Mouse (Mus musculus): ENCODE results near the gene Nlgn1. TPM values are rescaled to one million over a fixed set of nuclear protein-coding genes. Genes with fewer than 3 reads are reported as not detected.

Nlgn1 gene
- total RNA-seq, 2 experiments from 2014 or later, result 0.69 to 0.72 TPM

- intact Hi-C loops (cut with DNase I; ENCODE audit: low total_unique reads), result no loop called here
- no peak for DNase-seq
Observed at GRCm38 (mm10) chr3:26216231-26216630, 116.0 kb downstream of the Nlgn1 start.

- no peak for DNase-seq
- intact Hi-C loops (cut with DNase I; ENCODE audit: low total_unique reads), result no loop called here
Observed at GRCm38 (mm10) chr3:26202702-26203101, 129.6 kb downstream of the Nlgn1 start.

DNA sequence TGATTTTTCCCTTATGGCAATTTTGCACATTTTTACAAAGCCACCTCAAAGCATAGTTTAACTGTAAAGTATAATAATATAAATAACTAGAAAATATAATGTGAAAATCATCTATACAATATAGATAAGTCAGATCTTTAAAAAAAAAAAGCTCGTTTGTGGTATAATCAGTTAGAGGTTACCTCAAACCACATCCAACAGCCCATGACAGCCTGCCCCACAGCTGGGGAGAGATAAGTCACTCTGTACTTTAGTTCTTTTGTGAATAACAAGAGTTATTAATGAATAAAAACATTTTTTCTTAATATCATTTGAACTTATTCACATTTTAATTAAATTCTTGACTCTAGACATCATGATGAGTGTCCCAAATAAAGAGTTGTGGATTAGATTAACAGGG, 130.8 kb downstream of the Nlgn1 start:
- intact Hi-C loops (cut with DNase I; ENCODE audit: low total_unique reads), result no loop called here
- no peak for DNase-seq

GRCm38 (mm10) chr3:26194970-26195369, 137.3 kb downstream of the Nlgn1 start:
- DNase-seq, result no peak
- intact Hi-C loops (cut with DNase I; ENCODE audit: low total_unique reads), result no loop called here

DNA sequence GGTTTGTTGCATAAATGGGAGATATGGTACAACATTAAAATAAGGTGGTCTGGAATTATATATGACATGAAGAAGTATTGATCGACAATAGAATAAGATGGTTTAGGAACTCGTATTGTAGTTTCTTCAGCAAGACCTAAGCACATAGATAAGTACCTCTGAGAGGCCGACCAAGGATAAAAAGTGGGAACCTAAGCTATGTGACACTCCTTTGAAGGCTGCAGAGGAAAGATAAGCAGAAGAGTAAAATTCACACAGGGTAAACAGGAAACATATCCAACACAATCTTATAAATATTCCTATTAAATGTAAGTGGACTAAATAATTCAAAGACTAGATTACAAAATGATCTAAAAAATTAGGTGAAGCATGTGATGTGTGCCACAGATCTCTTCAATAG, 151.2 kb downstream of the Nlgn1 start:
- no peak for DNase-seq
- intact Hi-C loops (cut with DNase I; ENCODE audit: low total_unique reads), result no loop called here

DNA sequence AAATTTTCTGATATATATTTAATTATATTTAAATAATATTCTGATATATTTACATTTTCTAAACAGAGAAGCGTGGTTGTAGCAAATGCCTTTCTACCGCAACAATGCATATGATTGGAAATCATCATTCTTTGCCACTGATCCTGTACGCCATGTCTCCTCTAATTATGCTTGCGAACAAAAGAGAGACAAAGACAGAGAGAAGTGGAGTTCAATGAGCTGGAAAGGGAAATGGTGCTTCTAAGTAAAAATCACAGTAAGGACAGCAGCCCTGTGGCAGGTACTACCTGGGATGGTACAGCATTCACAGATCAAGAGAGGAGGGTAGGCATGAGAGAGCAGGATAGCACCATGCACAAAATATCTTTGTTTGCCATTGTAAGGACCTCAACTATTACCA, 156.9 kb downstream of the Nlgn1 start:
- intact Hi-C loops (cut with DNase I; ENCODE audit: low total_unique reads), result no loop called here
- no peak for DNase-seq

DNA sequence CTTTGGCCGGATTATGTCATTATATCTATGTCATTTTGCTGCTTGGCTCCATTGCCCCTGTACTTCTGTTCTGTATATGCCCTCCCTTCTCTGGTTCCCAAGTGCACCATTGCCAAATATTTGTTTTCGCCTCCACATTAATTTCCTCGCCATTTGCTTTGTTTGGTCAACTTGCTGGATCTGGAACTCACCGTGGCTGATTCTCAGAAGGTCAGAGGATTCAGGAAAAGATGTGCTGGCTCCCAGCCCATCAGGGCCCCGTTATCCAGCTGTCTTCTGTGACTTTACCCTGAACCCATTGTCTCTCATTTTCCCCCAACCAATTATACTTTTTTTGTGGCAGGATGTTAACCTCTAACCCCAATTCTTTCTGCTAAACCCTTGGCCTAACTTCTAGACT, 158.0 kb downstream of the Nlgn1 start:
- intact Hi-C loops (cut with DNase I; ENCODE audit: low total_unique reads), result no loop called here
- no peak for DNase-seq

- intact Hi-C loops (cut with DNase I; ENCODE audit: low total_unique reads), result no loop called here
- no peak for DNase-seq
Observed at GRCm38 (mm10) chr3:26173613-26174012, 158.6 kb downstream of the Nlgn1 start.

DNA sequence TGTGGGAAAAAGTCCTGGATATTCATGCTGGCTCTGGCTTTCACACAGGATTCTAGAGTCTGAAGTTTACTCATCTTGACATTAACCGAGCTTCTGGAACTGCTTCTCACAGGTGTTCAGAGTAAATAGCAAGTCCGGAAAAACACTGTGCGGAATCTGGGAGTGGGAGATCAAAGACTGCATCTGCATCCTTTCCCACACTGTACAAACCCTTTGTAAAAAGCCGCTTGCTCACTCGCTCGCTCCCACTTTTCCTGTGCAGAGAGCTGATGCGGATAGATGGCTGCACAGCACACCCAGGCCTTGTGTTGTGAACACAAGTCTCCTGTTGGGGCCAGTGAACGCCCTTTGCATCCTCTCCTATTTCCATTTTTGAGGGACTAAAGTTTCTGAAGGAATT, 165.5 kb downstream of the Nlgn1 start:
- intact Hi-C loops (cut with DNase I; ENCODE audit: low total_unique reads), result no loop called here
- DNase-seq, result no peak

DNA sequence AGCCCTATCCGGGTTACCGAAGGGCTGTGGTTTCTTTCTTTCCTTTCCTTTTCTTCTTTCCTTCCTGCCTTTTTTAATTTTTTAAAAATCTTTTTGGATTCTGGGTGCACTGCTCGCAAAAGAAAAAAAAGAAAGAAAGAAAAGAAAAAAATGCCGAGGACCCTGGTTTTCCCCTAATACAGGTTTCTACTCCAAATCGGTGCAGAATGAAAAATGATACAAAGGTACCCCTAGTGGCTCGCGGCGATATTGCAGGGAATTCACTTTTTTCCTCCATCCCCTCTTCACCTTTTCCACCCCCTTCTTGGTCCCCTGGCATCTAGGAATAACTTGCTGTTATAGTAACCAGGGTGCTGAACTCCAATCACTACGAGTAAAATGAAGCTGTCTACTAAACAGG, 178.5 kb downstream of the Nlgn1 start:
- DNase-seq, result peak; percentile 24
- intact Hi-C loops (cut with DNase I; ENCODE audit: low total_unique reads), result no loop called here

DNA sequence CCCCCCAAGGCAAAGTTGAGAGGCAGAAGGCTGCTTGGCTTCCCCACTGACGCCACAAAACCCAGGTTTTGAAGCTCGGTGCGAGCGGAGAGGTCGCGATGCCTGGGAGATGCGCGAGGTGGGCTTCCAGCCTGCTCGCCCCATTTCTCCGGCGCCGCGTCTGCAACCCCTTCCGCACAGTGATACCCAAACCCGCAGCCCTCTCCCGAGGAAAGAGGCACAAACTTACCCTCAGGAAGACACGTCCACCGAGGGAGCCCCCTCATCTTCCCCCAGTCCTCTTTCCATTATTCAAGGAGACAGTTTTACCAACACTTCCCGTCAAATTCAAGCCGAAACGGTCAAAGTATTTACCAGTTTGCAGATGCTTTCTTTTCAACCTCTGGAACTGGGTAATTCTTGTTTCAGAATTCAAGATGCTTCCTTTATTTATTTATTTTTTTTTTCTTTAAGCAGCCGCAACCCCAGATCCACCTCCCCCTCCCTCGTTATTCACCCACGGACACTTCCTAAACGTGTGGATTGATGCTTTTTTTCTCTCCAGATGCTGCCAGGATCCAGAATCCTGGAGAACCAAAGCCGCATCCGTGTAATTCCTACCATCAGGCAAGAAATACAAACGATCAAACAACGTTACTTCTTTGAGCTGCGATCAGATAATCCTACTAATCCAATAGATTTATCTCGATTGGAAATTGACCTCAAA, 179.1 kb downstream of the Nlgn1 start:
- DNase-seq, result no peak
- intact Hi-C loops (cut with DNase I; ENCODE audit: low total_unique reads), result no loop called here

- peak; percentile 20 for DNase-seq
- intact Hi-C loops (cut with DNase I; ENCODE audit: low total_unique reads), result no loop called here
Observed at GRCm38 (mm10) chr3:26152510-26153035, 179.7 kb downstream of the Nlgn1 start.

- intact Hi-C loops (cut with DNase I; ENCODE audit: low total_unique reads), result no loop called here
- no peak for DNase-seq
Observed at GRCm38 (mm10) chr3:26151351-26152020, 180.8 kb downstream of the Nlgn1 start.

GRCm38 (mm10) chr3:26146174-26146573, 186.1 kb downstream of the Nlgn1 start:
- DNase-seq, result no peak
- intact Hi-C loops (cut with DNase I; ENCODE audit: low total_unique reads), result no loop called here

- intact Hi-C loops (cut with DNase I; ENCODE audit: low total_unique reads), result no loop called here
- no peak for DNase-seq
Observed at GRCm38 (mm10) chr3:26145441-26145840, 186.8 kb downstream of the Nlgn1 start.

DNA sequence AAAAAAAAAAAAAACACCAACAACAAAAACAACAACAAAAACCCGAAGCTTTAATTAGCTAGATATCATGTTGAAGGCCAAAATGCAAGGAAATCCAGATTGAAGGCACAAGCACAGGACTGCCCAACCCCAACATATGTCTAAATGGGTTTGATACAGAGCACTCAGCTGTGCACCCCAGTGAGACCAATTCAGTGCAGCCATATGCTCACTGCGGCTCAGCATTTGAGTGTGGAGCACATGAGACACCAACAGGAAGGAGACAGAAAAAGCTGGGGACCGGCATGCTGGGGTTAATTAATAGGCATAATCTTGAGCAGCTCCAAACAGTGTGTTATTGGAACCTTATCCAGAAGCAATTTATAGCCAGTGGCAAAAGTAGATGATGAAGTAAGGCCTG, 190.7 kb downstream of the Nlgn1 start:
- intact Hi-C loops (cut with DNase I; ENCODE audit: low total_unique reads), result no loop called here
- no peak for DNase-seq

DNA sequence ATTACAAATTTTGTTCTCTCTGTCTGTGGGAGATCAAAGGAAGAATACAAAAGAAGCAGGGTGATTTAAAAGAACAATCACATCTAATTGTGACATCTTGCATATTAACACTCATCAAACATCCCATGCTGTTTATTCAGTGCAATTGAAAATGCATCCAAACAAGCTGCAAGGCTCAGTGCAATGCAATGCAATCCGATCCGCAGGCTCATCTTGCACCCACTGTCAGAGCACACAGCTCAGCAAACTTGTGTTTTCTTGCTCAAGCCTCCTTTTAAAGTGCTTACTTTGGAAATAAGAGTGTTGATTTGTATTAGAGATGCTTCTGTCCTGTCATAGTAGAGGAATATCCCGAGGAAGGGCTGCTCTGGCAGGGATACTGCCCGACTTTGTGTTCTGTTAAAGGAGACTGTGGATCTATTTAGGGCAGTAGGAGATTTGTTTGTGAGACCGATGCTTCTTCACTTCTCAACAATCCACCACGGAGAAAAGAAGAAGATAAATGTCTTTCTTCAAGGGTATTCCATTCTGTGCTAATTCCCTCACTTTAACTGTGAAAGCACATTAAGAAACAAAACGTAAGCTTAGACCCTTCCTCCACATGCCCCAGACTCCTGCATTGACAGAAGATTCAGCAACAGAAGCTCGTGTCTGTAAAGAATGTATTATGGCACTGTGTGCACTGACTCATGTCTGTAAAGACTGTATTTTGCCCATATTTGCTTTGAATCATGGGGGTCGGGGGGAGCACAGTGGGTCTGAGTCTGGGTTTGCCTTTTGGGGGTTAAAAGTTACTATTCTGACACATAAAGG, 197.2 kb downstream of the Nlgn1 start:
- no peak for DNase-seq
- intact Hi-C loops (cut with DNase I; ENCODE audit: low total_unique reads), result no loop called here

DNA sequence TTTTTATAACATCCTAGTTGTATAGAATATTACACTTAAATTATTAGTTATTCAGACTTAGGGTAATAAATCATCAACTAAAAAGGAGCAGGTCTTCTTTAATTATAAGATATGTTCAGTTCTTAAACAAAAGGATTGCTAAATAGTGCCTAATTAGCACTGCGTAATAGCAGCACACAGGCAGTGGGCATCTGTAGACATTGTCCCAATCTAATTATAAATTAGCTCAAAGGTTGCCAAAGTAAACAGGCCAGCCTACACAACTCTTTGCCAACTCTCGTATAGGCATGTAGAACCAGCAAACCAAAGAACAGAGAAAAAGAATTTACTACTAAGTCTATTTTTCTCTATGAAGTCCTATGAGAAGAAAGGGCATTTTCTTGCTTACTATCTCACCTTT, 201.3 kb downstream of the Nlgn1 start:
- DNase-seq, result no peak
- intact Hi-C loops (cut with DNase I; ENCODE audit: low total_unique reads), result no loop called here

GRCm38 (mm10) chr3:26129455-26129854, 202.8 kb downstream of the Nlgn1 start:
- no peak for DNase-seq
- intact Hi-C loops (cut with DNase I; ENCODE audit: low total_unique reads), result no loop called here

DNA sequence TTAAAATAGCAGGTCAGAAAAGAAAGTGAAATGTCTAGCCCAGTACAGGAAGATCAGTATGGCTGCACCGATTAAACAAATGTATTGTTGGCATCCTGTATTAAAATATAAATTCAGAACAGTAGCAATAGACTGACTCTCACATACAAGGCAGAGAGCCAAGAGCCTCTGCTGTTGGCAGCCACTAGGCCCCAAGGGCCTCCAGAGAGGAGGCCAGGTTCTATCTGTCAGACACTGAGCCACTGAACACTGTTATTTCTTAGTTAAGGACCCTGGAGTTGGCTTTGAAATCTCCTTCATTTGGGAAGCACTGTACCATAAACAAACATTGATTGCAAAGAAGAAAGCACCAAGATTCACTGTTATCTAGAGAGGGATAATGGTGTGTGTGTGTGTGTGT, 215.2 kb downstream of the Nlgn1 start:
- intact Hi-C loops (cut with DNase I; ENCODE audit: low total_unique reads), result no loop called here
- DNase-seq, result no peak

Data from gastrocnemius, postnatal 14 days (tissue).